Mouse (Mus musculus): ENCODE measurements around the gene Bbs5.

Bbs5 gene

DNA sequence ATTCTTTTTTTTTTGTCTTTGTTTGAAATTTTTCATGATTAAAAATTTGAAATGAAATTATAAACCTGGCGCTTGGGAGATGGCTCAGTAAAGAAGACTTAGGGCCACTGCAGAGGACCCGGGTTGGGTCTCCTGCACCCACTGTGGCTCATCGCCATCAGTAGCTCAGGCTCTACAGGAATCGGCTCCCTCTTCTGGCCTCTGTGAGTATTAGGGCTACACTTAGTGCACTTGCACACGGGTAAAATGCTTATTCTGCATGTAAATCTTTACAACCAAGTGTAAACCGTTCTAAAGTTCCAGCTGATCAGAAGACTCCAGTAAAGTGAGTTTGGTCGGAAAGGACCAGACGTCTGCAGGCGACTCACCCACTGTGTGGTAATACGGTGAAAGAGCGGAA lies 46.5 kb downstream of the Bbs5 start:
- CTCF ChIA-PET: interaction anchor here (0.6 to 2.1 kb wide), 8 partner anchors 11 to 109 kb away, joined by 3 to 13 read pairs (median 4); no protein-coding TSS in a partner anchor
- POLR2A ChIA-PET: interaction anchor here in 2 of 4 experiments (0.6 to 1.2 kb wide), 4 partner anchors 48 to 111 kb away, joined by 3 to 4 read pairs (median 3); no protein-coding TSS in a partner anchor

DNA sequence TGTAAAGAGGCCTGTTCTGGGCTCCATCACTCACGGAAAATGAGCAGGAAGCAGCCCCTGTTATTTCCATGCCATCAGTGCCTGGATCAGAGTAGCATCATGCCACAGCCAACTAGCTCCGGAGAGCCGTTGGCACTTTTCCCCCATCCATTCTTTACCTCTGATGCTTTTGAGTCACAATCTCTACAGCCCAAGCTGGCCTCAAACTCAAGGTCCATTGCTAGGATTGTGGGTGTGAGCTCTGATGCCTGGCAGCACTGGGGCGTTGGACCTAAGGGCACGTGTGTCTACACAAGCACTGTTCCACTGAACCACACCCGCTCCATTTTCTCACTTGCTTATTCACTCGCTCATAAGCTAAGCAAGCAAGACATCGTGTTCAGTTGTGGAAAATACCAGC lies 53.5 kb downstream of the Bbs5 start:
- ChIA-PET POLR2A (interaction anchor here in 3 of 4 experiments (0.7 to 2.2 kb wide), 4 partner anchors 12 to 54 kb away, joined by 3 to 6 read pairs (median 4); partner anchors contain the start of gene Fastkd1 (in 1 of the 3)), CTCF (interaction anchor here in 2 of 4 experiments (1.3 to 2.6 kb wide), 2 partner anchors 20 to 21 kb away, joined by 4 to 6 read pairs; no protein-coding TSS in a partner anchor)

DNA sequence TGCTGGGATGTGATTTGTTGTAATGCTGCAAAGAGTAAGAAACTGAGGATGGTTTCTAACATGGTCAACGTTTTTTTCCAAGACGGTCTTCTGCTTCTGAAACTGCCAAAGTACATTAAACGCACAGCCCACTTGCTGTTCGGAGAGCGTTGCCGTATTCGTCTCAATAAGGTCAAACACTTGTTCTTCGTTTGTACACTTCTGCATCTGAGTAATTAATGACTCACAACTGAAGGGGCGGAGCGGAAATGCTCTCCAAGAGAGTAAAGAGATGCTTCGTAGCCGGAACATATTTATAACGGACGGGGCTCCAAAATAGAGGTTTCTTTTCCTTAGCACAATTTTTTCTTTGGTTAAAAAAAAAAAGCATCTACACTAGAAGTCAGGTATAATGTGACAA lies 65.2 kb downstream of the Bbs5 start:
- CTCF ChIA-PET: interaction anchor here in 2 of 4 experiments (1.0 to 1.7 kb wide), 3 partner anchors 32 to 91 kb away, joined by 3 to 12 read pairs (median 5); no protein-coding TSS in a partner anchor
- POLR2A ChIA-PET: interaction anchor here in 3 of 4 experiments (0.6 to 3.5 kb wide), 9 partner anchors 10 to 583 kb away, joined by 3 to 60 read pairs (median 6); partner anchors contain the start of genes Ppig (in 3 of the 3) and Ubr3 (in 1 of the 3)

DNA sequence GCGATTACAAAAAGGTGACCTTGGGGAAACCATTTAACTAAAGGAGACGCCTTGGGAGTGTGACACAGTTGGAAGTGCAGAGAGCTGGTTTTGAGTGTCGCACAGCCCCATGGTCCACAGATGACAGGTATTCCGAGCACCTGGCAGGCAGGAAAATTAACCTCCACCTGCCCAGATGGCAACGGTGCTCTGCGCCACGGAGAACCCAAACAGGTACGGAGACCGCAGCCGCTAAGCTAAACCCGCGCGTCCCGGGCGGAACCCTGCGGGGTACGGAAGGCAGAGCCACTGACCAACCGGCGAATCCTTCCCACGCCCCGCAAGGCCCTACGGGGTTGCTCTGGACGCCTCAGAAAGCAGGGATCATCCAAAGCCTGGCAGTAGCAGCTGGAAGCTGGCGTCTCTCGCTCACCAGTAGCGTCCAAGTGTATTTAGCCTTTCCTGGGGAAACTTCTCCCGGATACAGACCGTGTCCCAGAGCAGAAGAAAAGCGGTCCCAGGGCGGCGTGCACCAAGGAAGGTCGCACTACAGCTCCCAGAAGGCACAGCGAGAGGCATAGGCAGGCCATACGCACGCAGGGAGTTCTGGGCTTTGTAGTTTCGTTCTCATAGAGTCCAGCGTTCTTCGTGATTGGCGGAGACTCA lies 66.1 kb downstream of the Bbs5 start, which contains the start of gene Fastkd1:
TSS of gene Fastkd1 (minus strand) at position 536 of the 645 bp plus-strand sequence.
- ChIA-PET CTCF (interaction anchor here (0.6 to 1.7 kb wide), 9 partner anchors 9 to 90 kb away, joined by 3 to 13 read pairs (median 5); partner anchors contain the start of gene Ppig (in 1 of the 4)), POLR2A (interaction anchor here (0.6 to 3.5 kb wide), 28 partner anchors 9 to 185 kb away, joined by 3 to 60 read pairs (median 4); partner anchors contain the start of genes Ppig (in 4 of the 4), Bbs5 (in 2 of the 4), Ccdc173 (in 2 of the 4) and Phospho2 (in 2 of the 4))

GRCm38 (mm10) chr2:69713626-69714014 lies 66.6 kb downstream of the Bbs5 start:
- ChIA-PET POLR2A (interaction anchor here (0.7 to 3.5 kb wide), 22 partner anchors 9 to 184 kb away, joined by 3 to 60 read pairs (median 4); partner anchors contain the start of genes Ppig (in 4 of the 4), Ccdc173 (in 1 of the 4), Mettl5 (in 1 of the 4) and Phospho2 (in 1 of the 4)), CTCF (interaction anchor here (0.6 to 1.7 kb wide), 7 partner anchors 9 to 89 kb away, joined by 3 to 12 read pairs (median 5); partner anchors contain the start of gene Ppig (in 1 of the 4))

GRCm38 (mm10) chr2:69714126-69714525 lies 67.2 kb downstream of the Bbs5 start:
- ChIA-PET CTCF (interaction anchor here in 2 of 4 experiments (0.6 to 1.0 kb wide), 2 partner anchors 8 to 12 kb away, joined by 3 read pairs; partner anchors contain the start of gene Ppig (in 1 of the 2)), POLR2A (interaction anchor here in 3 of 4 experiments (0.5 to 3.5 kb wide), 11 partner anchors 8 to 171 kb away, joined by 3 to 60 read pairs (median 4); partner anchors contain the start of genes Ppig (in 3 of the 3), Ccdc173 (in 1 of the 3), Mettl5 (in 1 of the 3) and Phospho2 (in 1 of the 3))

DNA sequence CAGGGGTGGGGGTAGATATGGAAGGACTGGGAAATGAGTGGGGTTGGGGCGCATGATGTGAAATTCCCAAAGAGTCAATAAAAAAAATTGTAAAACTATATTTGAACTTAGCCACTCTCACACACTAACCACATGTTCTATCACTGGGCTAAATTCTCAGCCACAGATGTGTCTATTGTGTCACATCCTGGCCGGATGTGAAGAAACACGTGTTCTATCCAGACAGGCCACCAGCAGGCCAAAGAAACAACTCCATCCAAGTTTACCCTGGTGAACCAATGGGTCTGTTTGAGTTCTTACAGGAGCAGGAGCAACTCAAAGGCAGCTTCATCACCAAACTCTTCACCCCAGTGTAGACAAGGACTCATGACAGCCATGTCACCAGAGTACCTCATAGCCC lies 69.5 kb downstream of the Bbs5 start:
- POLR2A ChIA-PET: interaction anchor here in 2 of 4 experiments (0.6 to 0.7 kb wide), 3 partner anchors 10 to 107 kb away, joined by 3 to 4 read pairs (median 4); no protein-coding TSS in a partner anchor
- CTCF ChIA-PET: no interaction called here
